ENCODE assay signal across 28 mouse cellular contexts in the genomic region with DNA sequence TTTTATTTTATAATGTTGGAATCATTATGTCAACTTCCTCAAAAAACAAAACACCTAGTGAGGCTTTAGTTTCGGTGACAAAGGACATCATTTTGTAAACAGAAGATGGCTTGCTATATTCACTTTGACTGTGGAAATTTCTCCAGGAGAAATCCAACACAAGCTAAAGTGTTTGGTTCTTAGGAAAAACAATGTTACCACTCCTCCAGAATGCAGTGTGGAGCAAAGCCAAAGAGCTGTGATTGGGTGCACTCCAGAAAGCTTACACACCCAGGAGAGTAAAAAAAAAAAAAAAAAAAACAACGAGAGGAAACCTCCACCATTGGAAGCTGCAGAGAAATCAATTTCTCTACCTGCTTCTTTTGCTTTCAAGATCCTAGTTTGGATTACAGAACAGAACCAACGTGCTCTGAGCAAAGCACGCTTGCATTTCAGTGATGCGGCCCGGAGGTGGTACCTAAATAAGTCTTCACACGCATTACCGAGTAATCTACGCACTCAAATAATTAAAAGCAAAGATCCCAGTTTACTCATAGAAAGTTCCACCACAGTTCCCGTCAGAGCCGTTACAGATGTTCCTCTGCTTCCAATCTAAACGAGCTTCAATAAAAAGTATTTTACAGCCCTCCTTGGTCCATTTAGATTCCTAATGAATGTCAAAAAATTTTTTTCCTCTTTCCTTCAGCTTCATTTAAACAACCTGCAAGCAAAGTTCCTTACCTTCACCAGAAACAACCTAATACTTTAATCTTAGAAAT.
DNase-seq lines count a peak whose midpoint lies in the region; ATAC-seq and TF ChIP-seq lines count a peak whose summit lies in the region.
"Had no signal": no experiment of that assay in that cellular context is flagged by ENCODE, and none has a peak within 500 bp of the region (broad histone marks: within the 10 kb centered on the region; RNA-seq: fewer than 3 reads in every experiment).

No protein-coding gene starts in this region.

- no peak for TF ChIP-seq CTCF in forebrain, postnatal 0 days (IDR thresholded peaks at IDR 0.05; ENCODE audit: low read depth)
- no peak for TF ChIP-seq CTCF in brain, embryonic 14.5 days (IDR thresholded peaks at IDR 0.05; ENCODE audit: borderline replicate concordance, extremely low read depth, insufficient read depth, insufficient read length)

- H3K27me3 ChIP-seq in forebrain, embryonic 14.5 days (replicated peaks; ENCODE audit: control insufficient read depth, insufficient read depth, low read length): no peaks in the 10 kb centered on the region
- H3K27me3 ChIP-seq in forebrain, postnatal 0 days (ENCODE audit: insufficient read depth, low read length): no peaks in the 10 kb centered on the region
- H3K27me3 ChIP-seq in limb, embryonic 14.5 days (ENCODE audit: control insufficient read depth, insufficient read depth, low read length): no peaks in the 10 kb centered on the region
- H3K27me3 ChIP-seq: CH12.LX; forebrain, embryonic 13.5 days; heart, embryonic 12.5 days; heart, embryonic 15.5 days had no signal

- TF ChIP-seq POLR2A in brain, embryonic 14.5 days (IDR thresholded peaks at IDR 0.05; ENCODE audit: borderline replicate concordance, extremely low read depth, insufficient read depth, insufficient read length, poor library complexity, severe bottlenecking): no peak
- no peak for TF ChIP-seq POLR2A in limb, embryonic 14.5 days (IDR thresholded peaks at IDR 0.05; ENCODE audit: borderline replicate concordance, extremely low read depth, insufficient read depth, insufficient read length)

- no peaks in the 10 kb centered on the region for H3K9me3 ChIP-seq in forebrain, embryonic 14.5 days (replicated peaks; ENCODE audit: control insufficient read depth, low read length)
- no peaks in the 10 kb centered on the region for H3K9me3 ChIP-seq in forebrain, postnatal 0 days (ENCODE audit: low read length)
- no peaks in the 10 kb centered on the region for H3K9me3 ChIP-seq in limb, embryonic 14.5 days (ENCODE audit: control insufficient read depth, low read length)
- H3K9me3 ChIP-seq: forebrain, embryonic 10.5 days; forebrain, embryonic 13.5 days; heart, embryonic 12.5 days; heart, embryonic 15.5 days had no signal

- ATAC-seq in forebrain, embryonic 14.5 days: no peak
- ATAC-seq in forebrain, postnatal 0 days: no peak
- peak; percentile 60 for ATAC-seq in limb, embryonic 14.5 days (ENCODE audit: low FRiP score, low read depth)
- ATAC-seq: forebrain, embryonic 13.5 days; hindbrain, postnatal 0 days; inflammation-experienced regulatory T-cells, adult 6 months; intestine, embryonic 16.5 days; Patski had no signal

- peak; percentile 51 for DNase-seq in forebrain, embryonic 14.5 days (ENCODE audit: low spot score)
- DNase-seq in forebrain, postnatal 0 days: no peak
- DNase-seq in adipocyte (ENCODE audit: low spot score): peak; percentile 6
- peak; percentile 59 for DNase-seq in brain, embryonic 14.5 days (ENCODE audit: low read depth)
- peak; percentile 67 for DNase-seq in limb, embryonic 14.5 days (ENCODE audit: low spot score)
- no peak for DNase-seq in thymus, postnatal 10 days (ENCODE audit: low spot score in 2 of 2)
- no peak for DNase-seq in lung, postnatal 10 days
- DNase-seq: adrenal gland, adult 2 months; adrenal gland, postnatal 14 days; B cell, adult 2 months; cerebellum, adult 18-20 months; cerebellum, adult 9-11 months; cerebellum, postnatal 36 days; gastrocnemius, postnatal 25 days; heart, adult 18-20 months; heart, postnatal 14 days; heart, postnatal 4 days had no signal

- H3K4me2 ChIP-seq in forebrain, embryonic 14.5 days (ENCODE audit: low read length): no peak overlapping the region
- H3K4me2 ChIP-seq in forebrain, postnatal 0 days (ENCODE audit: low read depth): no peak overlapping the region
- H3K4me2 ChIP-seq in limb, embryonic 14.5 days (replicated peaks; ENCODE audit: low read depth, low read length, severe bottlenecking): peak overlapping the region; percentile 31
- H3K4me2 ChIP-seq: forebrain, embryonic 13.5 days; heart, embryonic 12.5 days; heart, embryonic 15.5 days; hindbrain, embryonic 14.5 days had no signal

- H3K36me3 ChIP-seq in forebrain, embryonic 14.5 days (ENCODE audit: control insufficient read depth, insufficient read depth, low read length): no peaks in the 10 kb centered on the region
- H3K36me3 ChIP-seq in forebrain, postnatal 0 days (ENCODE audit: insufficient read depth): no peaks in the 10 kb centered on the region
- no peaks in the 10 kb centered on the region for H3K36me3 ChIP-seq in limb, embryonic 14.5 days (ENCODE audit: control insufficient read depth, insufficient read depth, low read length)
- H3K36me3 ChIP-seq: forebrain, embryonic 10.5 days; G1E; heart, embryonic 12.5 days; heart, embryonic 15.5 days had no signal

- no peak overlapping the region for H3K9ac ChIP-seq in forebrain, embryonic 14.5 days (ENCODE audit: low read length)
- H3K9ac ChIP-seq in forebrain, postnatal 0 days: no peak overlapping the region
- no peak overlapping the region for H3K9ac ChIP-seq in limb, embryonic 14.5 days (ENCODE audit: low read depth, low read length, severe bottlenecking)
- H3K9ac ChIP-seq: forebrain, embryonic 13.5 days; heart, embryonic 12.5 days; heart, embryonic 15.5 days; hindbrain, embryonic 14.5 days had no signal

- no peak overlapping the region for H3K27ac ChIP-seq in forebrain, embryonic 14.5 days (ENCODE audit: low read depth, low read length)
- H3K27ac ChIP-seq in forebrain, postnatal 0 days (ENCODE audit: low read depth, low read length): no peak overlapping the region
- no peak overlapping the region for H3K27ac ChIP-seq in limb, embryonic 14.5 days (replicated peaks; ENCODE audit: low read depth, low read length)
- H3K27ac ChIP-seq: forebrain, embryonic 10.5 days; forebrain, embryonic 13.5 days; heart, embryonic 15.5 days; hindbrain, embryonic 14.5 days; hindbrain, postnatal 0 days had no signal

- H3K4me1 ChIP-seq in forebrain, embryonic 14.5 days (ENCODE audit: control insufficient read depth, insufficient read depth, low read length): peaks cover 11% of the 10 kb centered on the region
- H3K4me1 ChIP-seq in forebrain, postnatal 0 days (ENCODE audit: insufficient read depth): no peaks in the 10 kb centered on the region
- H3K4me1 ChIP-seq in limb, embryonic 14.5 days (ENCODE audit: control insufficient read depth, insufficient read depth, low read length): no peaks in the 10 kb centered on the region
- H3K4me1 ChIP-seq: heart, embryonic 12.5 days; heart, embryonic 15.5 days had no signal

- WGBS in forebrain, embryonic 14.5 days: 75% methylated on average over 12 of the region's 12 CpGs
- WGBS in forebrain, postnatal 0 days: 65% methylated on average over 12 of the region's 12 CpGs
- WGBS in limb, embryonic 14.5 days: 29% methylated on average over 12 of the region's 12 CpGs

- no peak overlapping the region for H3K4me3 ChIP-seq in forebrain, embryonic 14.5 days (ENCODE audit: low read depth, low read length)
- no peak overlapping the region for H3K4me3 ChIP-seq in forebrain, postnatal 0 days (ENCODE audit: low read depth, low read length)
- no peak overlapping the region for H3K4me3 ChIP-seq in limb, embryonic 14.5 days (replicated peaks; ENCODE audit: low read length)
- H3K4me3 ChIP-seq: forebrain, embryonic 10.5 days; forebrain, embryonic 13.5 days; heart, embryonic 12.5 days; heart, embryonic 15.5 days had no signal

Comparison
In these comparisons a context has a peak if more than half of its experiments do, and no peak if none do; other contexts are left out.
1. DNase-seq: peak in forebrain, embryonic 14.5 days (single experiment), adipocyte (single experiment), brain, embryonic 14.5 days (single experiment) and limb, embryonic 14.5 days (single experiment); none in forebrain, postnatal 0 days (single experiment), thymus, postnatal 10 days (0 of 2) and lung, postnatal 10 days (single experiment).